Mouse (Mus musculus) hindbrain, embryonic 13.5 days (tissue): ENCODE data around the gene Naif1. TPM values are rescaled to one million over a fixed set of nuclear protein-coding genes. Genes with fewer than 3 reads are reported as not detected.
"Not testable (repeated sequence)": the region's sequence is repeated elsewhere in the genome, so short reads cannot be mapped to it uniquely, and the experiment has no call there.

Experiments used
- ATAC-seq: fragments of 200-750 bp; cut with Nextera tagmentation; 2 replicates; pipeline ENCODE4 v1.8.0; 2017; ENCODE audit warnings: moderate TSS enrichment; ENCODE audit not compliant: low FRiP score
- H3K27ac ChIP-seq: fragments of 300-500 bp; sonication (generic); 2 replicates; pipeline ENCODE4 v1.5.1; 2015; ENCODE audit warnings: inconsistent platforms, mild to moderate bottlenecking, moderate library complexity
- H3K27me3 ChIP-seq: fragments of 300-500 bp; sonication (generic); 2 replicates; pipeline ENCODE4 v1.6.1; 2015; ENCODE audit warnings: mild to moderate bottlenecking, inconsistent platforms
- H3K36me3 ChIP-seq: fragments of 300-500 bp; sonication (generic); 2 replicates; pipeline ENCODE4 v1.6.1; 2015; ENCODE audit warnings: mild to moderate bottlenecking, inconsistent platforms
- H3K4me1 ChIP-seq: fragments of 300-500 bp; sonication (generic); replicated peaks from 2 replicates; pipeline ENCODE4 v1.6.1; 2015; ENCODE audit warnings: inconsistent platforms
- H3K4me2 ChIP-seq: fragments of 300-500 bp; sonication (generic); 2 replicates; pipeline ENCODE4 v1.6.1; 2015; ENCODE audit warnings: inconsistent platforms, mild to moderate bottlenecking, moderate library complexity
- H3K4me3 ChIP-seq: fragments of 300-500 bp; sonication (generic); 2 replicates; pipeline ENCODE4 v1.5.1; 2015; ENCODE audit warnings: mild to moderate bottlenecking, inconsistent platforms
- H3K9ac ChIP-seq: fragments of 300-500 bp; sonication (generic); 2 replicates; pipeline ENCODE4 v1.6.1; 2015; ENCODE audit warnings: mild to moderate bottlenecking, inconsistent platforms
- H3K9me3 ChIP-seq: fragments of 300-500 bp; sonication (generic); 2 replicates; pipeline ENCODE4 v1.6.1; 2016; ENCODE audit warnings: inconsistent platforms
- WGBS: fragments of 180-500 bp; shearing (Covaris S2); methylation state at CpG from one replicate; pipeline ENCODE4 v1.1.7; 2015; 5-methylcytosine and 5-hydroxymethylcytosine counted together
- polyA plus RNA-seq: library from polyadenylated mRNA; unstranded; fragments of >200 nt; fragmentation: Nextera tagmentation; extraction: Ambion mirVana; gene quantifications from 2 replicates; pipeline ENCODE4 v1.2.1, GENCODE M21; 2015

Gene Naif1
- polyA plus RNA-seq, 1 experiment from 2014 or later = 5.1 TPM

DNA sequence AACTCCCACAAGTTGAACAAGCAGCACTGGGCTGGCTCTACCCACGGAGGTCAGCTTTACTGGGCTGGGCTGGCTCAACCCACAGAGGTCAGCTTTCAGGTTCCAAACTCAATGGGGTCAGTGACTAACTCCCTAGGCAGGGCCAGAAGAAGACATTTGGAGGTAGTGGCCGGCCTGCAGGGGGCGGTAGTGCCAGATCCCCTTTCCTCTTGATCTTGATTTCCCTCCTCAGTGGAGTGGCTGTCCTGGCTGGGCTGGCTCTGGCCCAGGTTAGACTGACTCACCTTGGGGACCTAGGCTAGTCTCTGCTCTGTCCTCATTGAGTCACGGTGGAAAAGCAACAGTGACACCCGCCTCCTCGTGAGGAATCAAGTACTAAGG, 21.4 kb downstream of the Naif1 start:
- ATAC-seq = no peak
- H3K9me3 ChIP-seq = no peaks in the 10 kb centered on the region
- WGBS = 86% methylated on average over 6 of the region's 6 CpGs
- no peak overlapping the region for H3K4me2 ChIP-seq
- H3K27ac ChIP-seq = no peak overlapping the region
- H3K36me3 ChIP-seq = no peaks in the 10 kb centered on the region
- no peak overlapping the region for H3K9ac ChIP-seq
- no peak overlapping the region for H3K4me3 ChIP-seq
- H3K27me3 ChIP-seq = no peaks in the 10 kb centered on the region
- no peaks in the 10 kb centered on the region for H3K4me1 ChIP-seq

DNA sequence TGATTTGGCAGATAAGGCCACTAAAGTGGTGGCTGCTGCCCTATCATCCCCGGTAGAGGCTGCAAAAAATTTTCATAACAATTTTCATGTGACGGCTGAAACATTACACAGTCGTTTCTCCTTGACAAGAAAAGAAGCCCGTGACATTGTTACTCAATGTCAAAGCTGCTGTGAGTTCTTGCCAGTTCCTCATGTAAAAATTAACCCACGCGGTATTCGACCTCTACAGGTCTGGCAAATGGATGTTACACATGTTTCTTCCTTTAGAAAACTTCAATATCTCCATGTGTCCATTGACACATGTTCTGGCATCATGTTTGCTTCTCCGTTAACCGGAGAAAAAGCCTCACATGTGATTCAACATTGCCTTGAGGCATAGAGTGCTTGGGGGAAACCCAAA, 25.1 kb downstream of the Naif1 start:
- H3K27me3 ChIP-seq, H3K36me3 ChIP-seq, ATAC-seq, H3K4me1 ChIP-seq, H3K9me3 ChIP-seq, H3K9ac ChIP-seq, H3K4me2 ChIP-seq, H3K27ac ChIP-seq, H3K4me3 ChIP-seq: not testable (repeated sequence)
- 98% methylated on average over 4 of the region's 9 CpGs for WGBS

DNA sequence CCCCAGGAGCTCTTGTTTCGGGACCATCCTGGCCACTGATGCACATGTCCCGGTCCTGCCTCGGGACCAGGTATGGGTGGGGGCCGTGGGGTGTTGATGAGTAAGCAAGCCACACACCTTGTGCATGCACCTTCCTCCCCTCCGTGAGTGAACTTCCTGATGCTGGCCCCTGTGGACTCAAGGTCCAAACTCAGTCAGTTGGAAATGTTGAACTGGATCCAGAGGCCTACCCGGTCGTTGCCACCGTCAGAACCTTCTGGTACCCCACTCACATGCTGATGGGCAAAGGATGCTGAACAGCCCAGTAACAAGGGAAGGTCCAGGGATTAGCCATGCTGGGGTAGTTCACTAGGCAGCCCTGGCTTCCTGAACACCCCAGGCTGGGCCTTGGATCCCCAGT, 32.1 kb downstream of the Naif1 start:
- Histone ChIP-seq H3K9ac (no peak overlapping the region), H3K27ac (no peak overlapping the region), H3K4me3 (no peak overlapping the region), H3K36me3 (no peaks in the 10 kb centered on the region), H3K27me3 (no peaks in the 10 kb centered on the region), H3K4me1 (no peaks in the 10 kb centered on the region), H3K9me3 (no peaks in the 10 kb centered on the region), H3K4me2 (no peak overlapping the region)
- 97% methylated on average over 8 of the region's 8 CpGs for WGBS
- ATAC-seq = no peak

DNA sequence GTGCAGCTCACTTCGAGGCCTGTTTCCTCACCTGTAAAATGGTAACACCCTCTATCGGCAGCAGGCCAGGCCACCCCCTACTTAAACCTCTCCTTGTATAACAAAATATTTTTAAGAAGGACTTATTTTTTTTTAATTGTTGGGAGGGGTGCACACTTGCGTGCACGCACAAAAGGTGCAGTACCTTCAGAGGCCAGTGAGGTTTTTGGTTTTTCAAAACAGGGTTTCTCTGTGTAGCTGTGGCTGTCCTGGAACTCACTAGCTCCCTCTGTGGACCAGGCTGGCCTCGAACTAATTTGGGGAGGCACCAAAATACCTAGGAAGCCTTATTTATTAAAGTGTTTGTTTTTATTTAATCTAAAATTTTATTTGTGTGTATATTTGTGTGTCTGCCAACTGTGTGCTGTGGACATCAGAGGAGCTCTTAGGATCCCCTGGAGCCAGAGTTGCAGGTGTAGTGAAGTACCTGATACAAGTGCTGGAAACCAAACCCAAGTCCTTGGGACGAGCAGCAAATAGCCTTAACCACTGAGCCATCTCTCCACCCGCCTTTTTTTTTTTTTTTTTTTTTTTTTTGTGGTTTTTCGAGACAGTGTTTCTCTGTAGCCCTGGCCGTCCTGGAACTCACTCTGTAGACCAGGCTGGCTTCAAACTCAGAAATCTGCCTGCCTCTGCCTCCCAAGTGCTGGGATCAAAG, 33.1 kb downstream of the Naif1 start:
- Histone ChIP-seq H3K9ac (no peak overlapping the region), H3K36me3 (no peaks in the 10 kb centered on the region), H3K9me3 (no peaks in the 10 kb centered on the region), H3K4me2 (no peak overlapping the region), H3K27me3 (no peaks in the 10 kb centered on the region), H3K4me3 (no peak overlapping the region), H3K27ac (no peak overlapping the region), H3K4me1 (no peaks in the 10 kb centered on the region)
- 74% methylated on average over 8 of the region's 9 CpGs for WGBS
- no peak for ATAC-seq

DNA sequence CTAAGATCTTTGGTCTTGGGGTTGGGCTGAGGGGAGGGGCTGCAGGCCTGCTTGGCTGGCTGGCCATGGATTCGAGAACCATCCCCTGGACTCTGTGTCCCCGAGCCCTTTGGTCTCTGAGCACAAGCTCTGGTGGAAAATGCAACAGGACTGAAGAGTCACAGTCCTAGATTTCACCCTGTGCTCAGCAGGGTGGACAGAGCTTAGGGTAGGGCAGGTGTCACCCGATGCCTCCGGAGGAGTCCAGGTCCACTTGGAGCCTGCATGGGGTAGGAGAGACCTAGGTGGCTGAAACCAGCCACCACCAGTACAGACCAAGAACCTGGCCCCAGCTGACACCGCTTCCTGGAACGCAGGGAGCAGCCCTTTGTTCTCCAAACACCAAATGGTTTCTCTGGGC, 34.7 kb downstream of the Naif1 start:
- ATAC-seq = no peak
- H3K4me1 ChIP-seq = no peaks in the 10 kb centered on the region
- H3K4me2 ChIP-seq = no peak overlapping the region
- H3K9ac ChIP-seq = no peak overlapping the region
- H3K27me3 ChIP-seq = no peaks in the 10 kb centered on the region
- no peaks in the 10 kb centered on the region for H3K36me3 ChIP-seq
- 82% methylated on average over 6 of the region's 6 CpGs for WGBS
- H3K4me3 ChIP-seq = no peak overlapping the region
- H3K9me3 ChIP-seq = no peaks in the 10 kb centered on the region
- H3K27ac ChIP-seq = no peak overlapping the region

DNA sequence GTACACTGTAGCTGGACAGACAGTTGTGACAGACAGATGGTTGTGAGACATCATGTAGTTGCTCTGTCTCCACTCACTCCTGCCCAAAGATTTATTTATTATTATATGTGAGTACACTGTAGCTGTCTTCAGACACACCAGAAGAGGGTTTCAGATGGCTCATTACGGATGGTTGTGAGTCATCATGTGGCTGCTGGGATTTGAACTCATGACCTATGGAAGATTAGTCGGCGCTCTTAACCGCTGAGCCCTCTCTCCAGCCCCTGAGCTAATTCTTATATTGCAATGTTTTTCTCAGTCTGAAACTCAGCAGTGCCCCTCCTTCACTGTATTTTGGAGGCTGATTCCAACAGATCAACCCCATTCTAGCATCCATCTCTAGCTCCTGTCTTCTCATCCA, 35.5 kb downstream of the Naif1 start:
- Histone ChIP-seq H3K9me3 (no peaks in the 10 kb centered on the region), H3K36me3 (no peaks in the 10 kb centered on the region), H3K4me1 (no peaks in the 10 kb centered on the region), H3K9ac (no peak overlapping the region), H3K4me2 (no peak overlapping the region), H3K27me3 (no peaks in the 10 kb centered on the region), H3K27ac (no peak overlapping the region), H3K4me3 (no peak overlapping the region)
- 85% methylated on average over 4 of the region's 4 CpGs for WGBS
- no peak for ATAC-seq

DNA sequence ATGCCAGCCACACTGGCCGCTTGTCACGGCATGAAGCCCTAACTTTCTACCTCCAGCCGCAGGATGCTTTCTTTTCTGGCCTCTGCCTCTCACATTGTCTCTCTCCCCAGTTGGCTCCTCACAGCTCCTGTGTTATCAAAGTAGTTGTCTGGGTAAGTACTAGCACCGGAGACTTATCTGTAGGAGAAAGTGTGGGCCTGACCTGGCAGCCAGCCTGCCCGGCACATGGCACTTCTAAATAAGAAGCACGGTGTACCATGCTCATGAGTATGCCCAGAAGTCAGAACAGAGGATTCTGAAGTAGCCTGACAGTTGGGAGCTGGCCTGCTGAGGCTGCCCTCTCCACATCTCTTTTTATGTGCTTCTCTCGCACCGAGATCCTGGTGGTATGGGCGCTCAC, 35.9 kb downstream of the Naif1 start:
- 93% methylated on average over 9 of the region's 9 CpGs for WGBS
- Histone ChIP-seq H3K4me2 (no peak overlapping the region), H3K27ac (no peak overlapping the region), H3K9ac (no peak overlapping the region), H3K27me3 (no peaks in the 10 kb centered on the region), H3K36me3 (no peaks in the 10 kb centered on the region), H3K9me3 (no peaks in the 10 kb centered on the region), H3K4me1 (no peaks in the 10 kb centered on the region), H3K4me3 (no peak overlapping the region)
- no peak for ATAC-seq

DNA sequence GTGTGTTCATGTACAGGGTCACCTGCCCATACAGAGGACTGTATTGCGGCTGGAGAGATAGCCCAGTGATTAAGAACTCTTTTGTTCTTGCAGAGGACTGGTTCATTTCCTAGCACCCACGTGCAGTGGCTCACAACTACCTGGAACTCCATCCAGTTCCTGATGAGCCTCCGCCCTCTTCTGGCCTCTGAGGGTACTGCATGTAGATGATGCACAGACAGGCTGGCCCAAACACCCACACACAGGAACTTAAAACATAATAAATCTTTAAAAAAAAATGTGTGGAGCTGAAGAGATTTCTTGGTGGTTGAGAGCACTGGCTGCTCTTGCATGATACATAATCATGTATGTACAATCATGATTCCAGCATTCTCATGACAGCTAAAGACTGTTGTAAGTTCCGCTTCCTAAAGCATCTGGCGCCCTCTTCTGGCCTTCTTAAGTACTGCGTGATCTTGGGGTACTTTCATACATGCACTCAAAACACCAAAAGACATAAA, 36.9 kb downstream of the Naif1 start:
- 8% methylated on average over 6 of the region's 6 CpGs for WGBS
- no peaks in the 10 kb centered on the region for H3K27me3 ChIP-seq
- no peaks in the 10 kb centered on the region for H3K36me3 ChIP-seq
- no peak overlapping the region for H3K27ac ChIP-seq
- H3K4me1 ChIP-seq = no peaks in the 10 kb centered on the region
- no peak overlapping the region for H3K4me3 ChIP-seq
- peak; percentile 36 for ATAC-seq
- H3K4me2 ChIP-seq = no peak overlapping the region
- no peak overlapping the region for H3K9ac ChIP-seq
- no peaks in the 10 kb centered on the region for H3K9me3 ChIP-seq

DNA sequence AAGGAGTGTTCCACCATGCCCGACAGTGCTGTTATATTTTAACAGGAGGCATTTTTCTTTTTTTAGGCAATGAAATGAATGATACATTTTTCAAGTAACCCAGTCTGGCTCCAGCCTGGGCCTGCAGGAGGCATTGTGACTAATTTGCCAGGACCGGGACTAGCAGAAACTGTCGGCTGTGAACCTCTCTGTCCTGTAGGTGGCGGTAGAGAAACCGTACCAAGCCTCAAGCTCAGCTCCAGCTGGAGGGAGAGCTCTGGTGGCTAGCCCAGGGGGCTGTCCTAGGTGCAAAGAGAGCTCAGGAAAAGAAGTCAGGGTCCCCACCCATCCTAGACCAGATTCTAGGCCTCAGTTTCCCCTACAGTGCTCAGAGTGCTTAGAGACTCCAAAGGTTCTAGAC, 38.4 kb downstream of the Naif1 start:
- H3K36me3 ChIP-seq = no peaks in the 10 kb centered on the region
- ATAC-seq = peak; percentile 38; the same call in 1 of the 2 replicates
- WGBS = 4% methylated on average over 5 of the region's 5 CpGs

DNA sequence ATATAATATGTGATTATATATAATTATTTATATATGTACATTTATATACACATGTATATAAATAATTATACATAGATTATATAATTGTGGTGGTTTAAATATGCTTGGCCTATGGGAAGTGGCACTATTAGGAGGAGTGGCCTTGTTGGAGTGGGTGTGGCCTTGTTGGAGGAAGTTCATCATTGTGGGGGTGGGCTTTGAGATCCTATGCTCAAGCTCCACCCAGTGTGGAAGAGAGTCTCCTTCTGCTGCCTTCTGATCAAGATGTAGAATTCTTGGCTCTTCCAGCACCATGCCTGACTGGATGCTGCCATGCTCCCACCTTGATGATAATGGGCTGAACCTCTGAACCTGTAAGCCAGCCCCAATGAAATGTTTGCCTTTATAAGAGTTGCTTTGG, 40.5 kb downstream of the Naif1 start:
- not testable (repeated sequence) for H3K9ac ChIP-seq, H3K27ac ChIP-seq, H3K4me2 ChIP-seq, ATAC-seq, H3K4me1 ChIP-seq, H3K4me3 ChIP-seq, H3K36me3 ChIP-seq, H3K9me3 ChIP-seq, H3K27me3 ChIP-seq

More for the DNA sequence above, 38.4 kb downstream of the Naif1 start:
- Histone ChIP-seq H3K4me3 (no peak overlapping the region), H3K4me1 (no peaks in the 10 kb centered on the region), H3K27ac (no peak overlapping the region), H3K27me3 (no peaks in the 10 kb centered on the region), H3K9me3 (no peaks in the 10 kb centered on the region), H3K4me2 (no peak overlapping the region), H3K9ac (no peak overlapping the region)

DNA sequence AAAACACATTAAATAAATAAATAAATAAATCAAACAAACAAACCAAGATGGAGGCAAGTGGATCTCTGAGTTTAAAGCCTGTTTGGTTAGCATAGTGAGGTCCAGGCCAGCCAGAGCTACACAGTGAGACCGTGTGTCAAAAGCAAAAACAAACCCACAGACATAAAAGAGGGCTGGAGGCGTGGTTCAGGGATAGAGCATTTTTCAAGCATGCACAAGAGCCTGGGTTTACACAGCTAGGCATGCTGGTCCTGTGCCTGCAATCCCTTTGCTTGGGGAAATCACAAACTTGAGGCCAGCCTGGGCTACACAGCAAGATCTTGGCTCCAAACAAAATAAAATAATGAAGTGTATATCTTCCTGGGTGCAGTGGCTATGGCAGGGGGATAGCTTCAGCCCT, 42.4 kb downstream of the Naif1 start:
- Histone ChIP-seq H3K4me3 (no peak overlapping the region), H3K27ac (no peak overlapping the region), H3K36me3 (no peaks in the 10 kb centered on the region), H3K27me3 (no peaks in the 10 kb centered on the region), H3K9ac (no peak overlapping the region), H3K4me1 (no peaks in the 10 kb centered on the region), H3K4me2 (no peak overlapping the region), H3K9me3 (no peaks in the 10 kb centered on the region)
- no peak for ATAC-seq
- 73% methylated on average over 2 of the region's 2 CpGs for WGBS

DNA sequence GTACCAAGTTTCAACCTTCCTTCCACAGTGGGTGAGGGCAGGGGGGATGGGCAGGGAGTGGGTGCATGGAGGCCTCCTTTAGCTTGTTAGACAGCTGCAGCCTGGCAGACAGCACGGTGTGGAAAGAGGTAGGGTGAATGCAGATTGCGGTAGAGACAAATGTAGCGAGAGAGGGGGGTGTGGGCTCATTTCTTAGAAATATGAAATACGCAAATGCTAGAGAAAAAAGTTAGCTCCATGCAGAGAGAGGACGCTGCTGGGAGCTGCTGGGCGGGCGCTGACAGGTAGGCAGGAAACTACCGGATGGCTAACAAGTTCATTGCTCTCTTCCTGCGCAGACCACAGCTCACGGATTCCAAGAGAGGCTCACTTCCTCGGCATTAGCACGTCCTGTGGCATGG, 43.0 kb downstream of the Naif1 start:
- no peaks in the 10 kb centered on the region for H3K36me3 ChIP-seq
- ATAC-seq = no peak
- no peaks in the 10 kb centered on the region for H3K4me1 ChIP-seq
- H3K9me3 ChIP-seq = no peaks in the 10 kb centered on the region
- H3K27ac ChIP-seq = no peak overlapping the region
- no peak overlapping the region for H3K9ac ChIP-seq
- WGBS = 88% methylated on average over 12 of the region's 12 CpGs
- H3K27me3 ChIP-seq = no peaks in the 10 kb centered on the region
- no peak overlapping the region for H3K4me2 ChIP-seq
- no peak overlapping the region for H3K4me3 ChIP-seq

DNA sequence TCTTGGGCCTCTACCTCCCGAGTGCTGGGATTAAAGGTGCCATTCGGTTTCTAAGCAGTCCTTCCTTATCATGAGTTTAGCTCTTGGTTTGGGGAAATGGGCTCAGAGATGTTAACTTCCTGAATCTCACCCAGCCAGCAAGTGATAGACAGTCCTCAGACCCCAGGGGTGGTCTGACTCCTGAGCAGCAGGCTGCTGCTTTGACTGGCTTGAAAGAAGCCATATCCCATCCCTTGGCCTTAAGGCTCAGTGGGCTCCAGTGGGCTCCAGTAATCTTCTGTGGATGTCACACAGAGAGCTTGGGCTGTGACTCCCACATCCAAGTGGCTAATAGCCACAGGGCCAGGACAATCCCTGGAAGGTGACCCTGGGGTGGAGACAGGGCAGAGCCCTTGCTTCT, 44.3 kb downstream of the Naif1 start:
- H3K36me3 ChIP-seq = no peaks in the 10 kb centered on the region
- WGBS = 64% methylated on average over 2 of the region's 2 CpGs
- no peak overlapping the region for H3K9ac ChIP-seq

More for the DNA sequence above, 44.3 kb downstream of the Naif1 start:
- no peaks in the 10 kb centered on the region for H3K4me1 ChIP-seq
- ATAC-seq = no peak
- no peak overlapping the region for H3K4me3 ChIP-seq
- H3K4me2 ChIP-seq = no peak overlapping the region
- H3K9me3 ChIP-seq = peaks cover 4% of the 10 kb centered on the region
- no peaks in the 10 kb centered on the region for H3K27me3 ChIP-seq
- H3K27ac ChIP-seq = no peak overlapping the region
